Mouse (Mus musculus) G1E (cell line): ENCODE results near the gene Ntm. TPM values are rescaled to one million over a fixed set of nuclear protein-coding genes. Genes with fewer than 3 reads are reported as not detected.

Source experiments
- ATAC-seq: 2 replicates; pipeline ENCODE4 v1.8.0; 2016; ENCODE audit warnings: mild to moderate bottlenecking; ENCODE audit not compliant: insufficient number of reproducible peaks, poor library complexity, low FRiP score, severe bottlenecking; ENCODE audit errors: extremely low read depth
- DNase-seq: peaks from one replicate; pipeline ENCODE4 v3.0.0; 2012; ENCODE audit warnings: low spot score
- H3K27me3 ChIP-seq: 2 replicates; pipeline ENCODE4 v1.6.1; 2012; ENCODE audit warnings: mild to moderate bottlenecking, low read length, inconsistent platforms; ENCODE audit not compliant: insufficient read depth
- H3K36me3 ChIP-seq: replicated peaks from 2 replicates; pipeline ENCODE3; 2012; ENCODE audit warnings: mild to moderate bottlenecking, inconsistent platforms
- H3K4me1 ChIP-seq: 2 replicates; pipeline ENCODE4 v1.6.1; 2012; ENCODE audit warnings: low read depth, low read length, inconsistent platforms, mixed read lengths; ENCODE audit not compliant: insufficient read depth
- H3K4me3 ChIP-seq: 2 replicates; pipeline ENCODE4 v1.5.1; 2012; ENCODE audit warnings: low read depth, mild to moderate bottlenecking, inconsistent platforms, low read length, moderate library complexity, mixed read lengths
- H3K9me3 ChIP-seq: replicated peaks from 2 replicates; pipeline ENCODE4 v1.6.1; 2012; ENCODE audit warnings: inconsistent platforms
- CTCF ChIP-seq: IDR thresholded peaks from 2 replicates; pipeline ENCODE4 v1.5.1; 2012; ENCODE audit warnings: low read depth, low read length, inconsistent platforms, mixed read lengths
- GATA1 ChIP-seq: IDR thresholded peaks from 2 replicates; pipeline ENCODE4 v1.6.1; 2012; ENCODE audit warnings: borderline replicate concordance, low read length, inconsistent platforms, mixed read lengths
- GATA2 ChIP-seq: IDR thresholded peaks from 2 replicates; pipeline ENCODE4 v1.6.1; 2012; ENCODE audit warnings: low read depth, low read length, inconsistent platforms, borderline replicate concordance
- POLR2AphosphoS5 ChIP-seq: IDR thresholded peaks from 2 replicates; pipeline ENCODE4 v1.6.1; 2012; ENCODE audit warnings: low read depth, low read length, inconsistent platforms; ENCODE audit not compliant: insufficient replicate concordance
- TAL1 ChIP-seq: conservative IDR thresholded peaks from 2 replicates; pipeline ENCODE4 v1.6.1; 2012; ENCODE audit warnings: low read depth, low read length, inconsistent platforms, mixed read lengths
- polyA plus RNA-seq: library from polyadenylated mRNA; stranded (reverse); fragments of >175 nt; gene quantifications from 2 replicates; pipeline ENCODE4 v1.2.3, GENCODE M21; 2012
- total RNA-seq, 2 experiments: library from RNA; stranded (forward) in 1 of 2; stranded (reverse) in 1 of 2; fragments of 200-1000 nt in 1 of 2; fragments of >200 nt in 1 of 2; fragmentation: Nextera tagmentation in 1 of 2; gene quantifications; 2 replicates each; pipeline ENCODE4 v1.2.3; 2014 to 2017

Gene Ntm
- total and polyA plus RNA-seq, 3 experiments: 0.11 TPM; not detected in 2

DNA sequence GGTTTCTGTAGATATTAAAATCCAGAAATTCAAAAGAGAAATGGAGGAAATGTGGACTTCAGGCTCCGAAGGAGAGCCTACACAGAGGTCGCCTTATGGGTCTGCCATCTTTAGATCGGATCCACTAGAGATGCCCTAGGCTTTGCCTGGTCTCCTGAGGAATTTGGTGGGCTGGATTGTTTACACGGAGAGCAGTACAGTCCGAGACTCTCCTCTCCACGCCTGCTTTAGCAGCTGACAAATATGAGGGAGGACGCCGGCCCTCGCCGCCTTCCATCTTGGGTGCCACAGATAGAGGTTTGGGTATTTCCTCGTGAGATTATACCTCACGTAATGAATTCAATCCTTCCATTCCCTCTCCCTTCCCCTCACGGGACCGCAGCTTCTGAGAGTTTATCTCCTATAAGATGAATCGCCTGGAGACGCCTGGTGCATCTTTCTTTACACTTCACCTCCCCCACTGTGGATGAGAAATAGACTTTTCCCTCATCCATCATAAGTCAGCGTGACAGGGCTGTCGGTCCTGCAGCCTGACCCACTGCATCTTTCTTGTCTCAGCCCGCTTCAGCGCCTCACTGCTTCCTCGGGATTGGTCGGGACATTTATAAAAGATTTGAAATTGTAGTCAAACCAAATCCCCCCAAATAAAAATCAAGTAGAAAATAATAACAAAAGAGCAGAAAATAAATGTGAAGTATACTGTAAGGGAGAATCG is 191.7 kb downstream of the Ntm start:
- TF ChIP-seq TAL1 (no peak), CTCF (no peak), POLR2AphosphoS5 (no peak), GATA2 (no peak), GATA1 (no peak)
- no peak for DNase-seq
- no peak overlapping the region for H3K4me3 ChIP-seq

GRCm38 (mm10) chr9:29769361-29769760 is 193.6 kb downstream of the Ntm start:
- no peaks in the 10 kb centered on the region for H3K36me3 ChIP-seq
- H3K4me1 ChIP-seq: no peaks in the 10 kb centered on the region
- TF ChIP-seq TAL1 (no peak), CTCF (no peak), POLR2AphosphoS5 (no peak), GATA1 (no peak), GATA2 (no peak)
- H3K4me3 ChIP-seq: no peak overlapping the region
- H3K9me3 ChIP-seq: peaks cover 25% of the 10 kb centered on the region
- ATAC-seq (no peak), DNase-seq (no peak)
- H3K27me3 ChIP-seq: no peaks in the 10 kb centered on the region

More for the DNA sequence above, 191.7 kb downstream of the Ntm start:
- no peak for ATAC-seq
- Histone ChIP-seq H3K36me3 (no peaks in the 10 kb centered on the region), H3K27me3 (no peaks in the 10 kb centered on the region), H3K9me3 (peaks cover 25% of the 10 kb centered on the region), H3K4me1 (no peaks in the 10 kb centered on the region)

GRCm38 (mm10) chr9:29765990-29766980 is 196.7 kb downstream of the Ntm start:
- no peak for TF ChIP-seq GATA1
- TF ChIP-seq GATA2: no peak
- TF ChIP-seq CTCF: no peak
- TF ChIP-seq TAL1: no peak
- no peak for TF ChIP-seq POLR2AphosphoS5

GRCm38 (mm10) chr9:29763338-29763737 is 199.6 kb downstream of the Ntm start:
- no peak for ATAC-seq
- H3K27me3 ChIP-seq: no peaks in the 10 kb centered on the region

More at GRCm38 (mm10) chr9:29765990-29766980, 196.7 kb downstream of the Ntm start:
- Histone ChIP-seq H3K9me3 (peaks cover 29% of the 10 kb centered on the region), H3K27me3 (no peaks in the 10 kb centered on the region), H3K36me3 (no peaks in the 10 kb centered on the region), H3K4me1 (no peaks in the 10 kb centered on the region), H3K4me3 (no peak overlapping the region)
- ATAC-seq (no peak), DNase-seq (no peak)

DNA sequence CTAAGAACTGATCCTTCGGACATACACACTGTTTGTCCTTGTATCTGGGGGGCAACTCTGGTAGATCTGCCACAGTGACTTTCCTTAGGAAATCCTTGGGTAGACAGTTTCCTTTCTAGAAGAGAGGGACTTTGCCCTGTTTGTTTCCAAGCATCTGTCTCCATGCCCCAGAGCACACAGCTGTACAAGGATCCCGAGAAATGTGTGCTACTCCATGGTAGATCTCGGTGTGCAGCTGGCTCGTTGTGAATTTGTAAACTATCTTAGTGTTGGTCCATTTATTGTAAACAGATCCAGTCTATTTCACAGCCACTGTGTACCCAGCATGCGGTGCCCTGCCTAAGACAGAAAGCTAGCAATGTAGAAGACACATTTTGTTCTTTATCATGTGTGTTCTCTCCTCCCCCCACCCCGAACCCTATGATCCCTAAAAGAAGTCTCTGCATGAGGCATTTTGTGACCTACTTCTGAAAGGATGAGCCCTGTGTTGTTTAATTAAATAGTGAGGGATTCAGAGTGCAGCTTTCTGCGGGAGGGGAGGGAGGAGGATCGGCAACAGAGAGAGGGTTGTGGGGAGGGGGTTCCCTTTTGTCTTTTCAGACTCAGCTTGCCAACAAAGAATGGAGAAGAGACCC is 200.9 kb downstream of the Ntm start:
- TF ChIP-seq TAL1: no peak
- no peak for TF ChIP-seq POLR2AphosphoS5
- no peak for TF ChIP-seq GATA2
- no peak for TF ChIP-seq CTCF
- TF ChIP-seq GATA1: no peak
- peaks cover 12% of the 10 kb centered on the region for H3K9me3 ChIP-seq
- no peaks in the 10 kb centered on the region for H3K4me1 ChIP-seq
- H3K36me3 ChIP-seq: no peaks in the 10 kb centered on the region
- no peak overlapping the region for H3K4me3 ChIP-seq
- no peaks in the 10 kb centered on the region for H3K27me3 ChIP-seq
- no peak for DNase-seq
- ATAC-seq: no peak

More at GRCm38 (mm10) chr9:29763338-29763737, 199.6 kb downstream of the Ntm start:
- TF ChIP-seq GATA1 (no peak), GATA2 (no peak), CTCF (no peak), POLR2AphosphoS5 (no peak), TAL1 (no peak)
- H3K9me3 ChIP-seq: peaks cover 24% of the 10 kb centered on the region
- H3K36me3 ChIP-seq: no peaks in the 10 kb centered on the region
- no peak overlapping the region for H3K4me3 ChIP-seq
- no peaks in the 10 kb centered on the region for H3K4me1 ChIP-seq
- DNase-seq: no peak
